18 mouse cellular contexts compared by ENCODE assay signal in the genomic region with DNA sequence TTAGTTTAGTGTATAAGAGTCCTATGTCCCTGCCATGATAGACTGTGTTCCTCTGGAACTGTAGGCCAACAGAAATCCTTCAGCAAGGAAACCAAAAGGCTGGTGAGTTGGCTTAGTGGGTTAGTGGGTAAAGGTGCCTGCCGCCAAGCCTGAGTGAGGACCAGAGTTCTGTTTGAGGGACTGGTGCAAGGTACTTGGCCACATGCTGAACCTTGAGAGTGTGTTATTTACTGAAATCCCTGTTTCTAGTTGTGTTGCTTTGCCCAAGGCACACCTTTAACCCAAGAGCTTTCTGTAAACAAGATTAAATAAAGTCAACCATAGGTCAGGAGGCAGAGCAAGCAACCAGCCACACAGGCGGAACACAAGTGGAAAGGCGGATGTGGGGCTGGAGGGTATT. TPM values are rescaled to one million over a fixed set of nuclear protein-coding genes. Genes with fewer than 3 reads are reported as not detected.
"Had no signal": no experiment of that assay in that cellular context is flagged by ENCODE, and none has a peak within 500 bp of the region (broad histone marks: within the 10 kb centered on the region; RNA-seq: fewer than 3 reads in every experiment).

No protein-coding gene starts in this region.

- H3K27me3 ChIP-seq: midbrain, embryonic 12.5 days; neural tube, embryonic 13.5 days; neural tube, embryonic 15.5 days; stomach, embryonic 15.5 days had no signal

- H3K36me3 ChIP-seq: midbrain, embryonic 10.5 days; midbrain, embryonic 12.5 days; neural tube, embryonic 13.5 days; neural tube, embryonic 15.5 days had no signal

- H3K9ac ChIP-seq: liver, embryonic 14.5 days; lung, embryonic 14.5 days; midbrain, embryonic 12.5 days; neural tube, embryonic 13.5 days; neural tube, embryonic 15.5 days; stomach, embryonic 15.5 days had no signal

- H3K9me3 ChIP-seq: midbrain, embryonic 10.5 days; midbrain, embryonic 12.5 days; neural tube, embryonic 13.5 days; neural tube, embryonic 15.5 days; stomach, embryonic 15.5 days had no signal

- H3K4me3 ChIP-seq: midbrain, embryonic 10.5 days; midbrain, embryonic 12.5 days; myocyte; neural tube, embryonic 13.5 days; neural tube, embryonic 15.5 days; stomach, embryonic 15.5 days had no signal

- DNase-seq: lung, embryonic 14.5 days; lung, postnatal 14 days; lung, postnatal 4 days; midbrain, embryonic 14.5 days; retina, postnatal 1 day; right cerebral cortex, postnatal 14 days; thymus, adult 18-20 months; thymus, postnatal 14 days; thymus, postnatal 36 days had no signal

- H3K4me2 ChIP-seq: lung, embryonic 14.5 days; midbrain, embryonic 12.5 days; neural tube, embryonic 13.5 days; neural tube, embryonic 15.5 days; stomach, embryonic 15.5 days had no signal

- ATAC-seq: midbrain, embryonic 16.5 days had no signal

- H3K4me1 ChIP-seq: midbrain, embryonic 10.5 days; stomach, embryonic 15.5 days had no signal

- H3K27ac ChIP-seq: liver, embryonic 14.5 days; midbrain, embryonic 10.5 days; midbrain, embryonic 12.5 days; neural tube, embryonic 13.5 days; neural tube, embryonic 15.5 days; stomach, embryonic 15.5 days had no signal

RNA-seq across cellular contexts. Expression of gene Oit3, which starts 24.0 kb away (rescaled TPM):
- total RNA-seq: megakaryocyte-erythroid progenitor cell, adult 5-6 weeks had no signal
- polyA plus RNA-seq: midbrain, embryonic 16.5 days had no signal
